Mouse (Mus musculus) cerebellum, adult 8-10 months (tissue): Measurements from ENCODE around the gene Zcchc7.

Experiments used
- DNase-seq: peaks from one replicate; pipeline ENCODE4 v3.0.0; 2022

Zcchc7 gene

GRCm38 (mm10) chr4:44970612-44971110, 215.0 kb downstream of the Zcchc7 start:
- DNase-seq: peak; percentile 45

DNA sequence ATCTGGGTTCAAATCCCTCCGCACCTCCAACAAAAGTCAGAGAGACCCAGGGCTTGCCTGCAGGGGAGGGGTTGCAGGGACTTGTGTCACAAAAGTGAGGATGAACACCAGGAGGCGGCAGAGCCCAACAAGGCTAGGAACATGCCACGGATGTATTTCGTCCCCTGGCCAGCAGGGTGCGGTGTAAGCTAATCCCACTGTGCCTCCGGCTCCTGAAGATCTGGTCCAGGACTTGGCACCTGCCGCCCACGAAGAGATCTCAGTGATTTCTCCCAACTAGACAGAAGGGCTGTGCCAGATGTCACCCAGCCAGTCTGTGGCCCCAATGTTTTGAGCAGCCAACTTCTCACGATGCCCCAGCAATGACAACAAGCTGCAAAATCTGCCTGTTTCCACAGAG, 217.8 kb downstream of the Zcchc7 start:
- peak; percentile 85 for DNase-seq

GRCm38 (mm10) chr4:44973871-44974270, 218.2 kb downstream of the Zcchc7 start:
- no peak for DNase-seq

- DNase-seq: no peak
Measured at GRCm38 (mm10) chr4:44974331-44974730, 218.7 kb downstream of the Zcchc7 start.

DNA sequence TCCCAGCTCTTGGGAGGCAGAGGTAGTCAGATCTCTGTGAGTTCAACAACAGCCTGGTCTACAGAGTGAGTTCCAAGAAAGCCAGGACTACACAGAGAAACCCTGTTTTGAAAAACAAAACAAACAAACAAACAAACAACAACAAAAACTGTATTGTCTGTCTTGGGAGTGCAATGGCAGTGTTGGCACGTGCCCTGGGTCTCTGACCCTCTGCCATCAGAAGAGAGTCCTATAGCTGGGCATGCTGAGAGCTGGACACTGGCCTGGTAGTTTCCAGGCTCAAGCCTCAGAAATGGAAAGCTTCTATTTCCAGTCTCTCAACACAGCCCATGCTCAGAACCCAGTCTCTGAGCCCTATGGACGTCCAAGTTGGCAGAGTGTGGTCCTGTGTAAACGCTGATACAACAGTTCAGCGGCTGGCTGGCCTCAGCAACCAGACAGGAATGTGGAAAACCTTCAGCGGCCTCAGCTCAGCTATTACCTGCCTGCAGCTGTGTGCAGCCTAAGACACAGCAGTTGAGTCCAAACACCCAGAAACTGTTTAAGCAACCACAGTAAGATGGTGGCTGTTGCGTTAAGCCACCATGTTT, 220.4 kb downstream of the Zcchc7 start:
- DNase-seq: no peak

DNA sequence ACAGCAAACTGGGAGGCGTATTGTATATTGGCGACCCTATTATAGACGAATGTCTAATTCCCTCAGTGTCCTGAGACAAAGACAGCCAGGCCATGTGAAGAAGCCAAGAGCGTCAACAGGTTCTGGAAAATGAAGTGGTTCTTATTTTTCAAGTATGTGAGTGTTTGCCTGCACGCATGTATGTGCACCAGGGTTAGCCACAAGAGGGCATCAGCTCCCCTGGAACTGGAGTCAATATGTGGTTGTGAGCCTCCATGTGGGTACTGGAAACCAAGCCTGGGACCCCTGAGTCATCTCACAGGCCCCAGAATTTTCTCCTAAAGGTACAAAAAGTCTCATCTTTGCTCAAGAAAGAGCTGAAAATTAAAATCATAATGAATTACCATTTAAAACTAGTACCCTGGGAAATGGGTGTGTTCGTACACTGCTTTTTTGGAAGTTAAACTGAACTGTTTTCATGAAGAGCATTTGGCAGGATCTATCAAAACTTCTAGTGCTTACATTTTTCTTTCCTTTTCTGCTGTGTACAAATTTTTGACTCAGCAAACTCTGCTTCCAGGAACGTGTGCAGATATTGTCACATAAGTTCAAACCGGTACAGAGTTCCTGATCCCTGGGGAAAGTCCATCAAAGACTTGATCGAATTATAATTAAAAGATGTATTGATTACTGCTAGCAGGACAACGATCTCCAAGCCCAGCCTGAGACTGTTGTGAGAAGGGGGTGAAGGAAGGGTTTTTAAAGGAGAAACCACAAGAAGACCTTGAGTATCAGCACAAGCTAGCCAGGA, 221.4 kb downstream of the Zcchc7 start:
- DNase-seq: no peak

GRCm38 (mm10) chr4:44978175-44978574, 222.5 kb downstream of the Zcchc7 start:
- no peak for DNase-seq

- DNase-seq: no peak
Measured at GRCm38 (mm10) chr4:44979794-44980338, 224.2 kb downstream of the Zcchc7 start.

- peak; percentile 69 for DNase-seq
Measured at GRCm38 (mm10) chr4:44981280-44981973, 225.8 kb downstream of the Zcchc7 start, which contains the start of gene Grhpr. Gene Grhpr, plus strand, starts transcription at chr4:44981395.
